Mouse (Mus musculus) liver, embryonic 14.5 days (tissue): Measurements from ENCODE around the gene Gtf2ird1.

ENCODE experiments used
- CTCF ChIP-seq: IDR thresholded peaks from 2 replicates; pipeline ENCODE4 v1.5.1; 2016; ENCODE audit warnings: antibody characterized with exemption, low read depth, control low read depth
- EP300 ChIP-seq: IDR thresholded peaks from 2 replicates; pipeline ENCODE4 v1.6.1; 2016; ENCODE audit warnings: antibody characterized with exemption, low read depth

DNA sequence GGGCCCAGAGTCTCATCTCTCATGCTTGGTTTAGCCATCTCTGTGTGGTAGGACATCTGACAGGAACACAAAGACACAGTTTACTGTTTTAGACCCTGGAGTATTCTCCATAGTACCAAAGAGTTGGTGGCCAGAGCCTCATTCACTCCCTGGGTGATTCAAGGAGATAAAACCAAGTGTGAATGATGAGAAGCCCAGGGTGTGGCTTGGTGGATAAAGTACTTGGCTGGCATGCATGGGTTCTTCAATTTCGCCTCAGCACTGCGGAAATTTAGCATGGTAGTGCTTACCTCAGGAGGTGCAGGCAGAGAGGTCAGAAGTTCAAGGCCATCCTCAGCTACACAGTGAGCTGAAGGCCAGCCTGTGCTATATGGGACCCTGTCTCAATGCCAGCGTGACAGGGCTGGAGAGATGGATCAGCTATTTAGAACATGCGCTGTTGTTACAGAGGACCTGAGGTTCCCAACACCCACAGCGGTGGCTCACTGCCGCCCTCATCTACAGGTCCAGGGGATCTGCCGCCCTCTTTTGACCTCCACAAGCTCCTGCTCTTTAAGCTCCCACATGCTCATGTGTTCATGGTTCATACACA, 13.1 kb upstream of the Gtf2ird1 start:
- TF ChIP-seq CTCF (0 out of 2 replicates have a peak, but pooled peaks have one; percentile 15), EP300 (no peak)
